Mouse (Mus musculus) adrenal gland, postnatal 14 days (tissue): ENCODE measurements at regions not wholly inside any gene's neighbourhood (a gene's known extent, or its start where the extent isn't known, plus 50 kb on each side); places are given as distances from the start of the nearest gene placed in this dataset.

Source experiments
- DNase-seq: peaks from one replicate; pipeline ENCODE4 v3.0.0; 2021; ENCODE audit warnings: mixed read lengths

GRCm38 (mm10) chr9:86961663-86962062 is 53.7 kb upstream of the Ripply2 start:
- peak; percentile 24 for DNase-seq

GRCm38 (mm10) chr9:86957076-86957475 is 58.3 kb upstream of the Ripply2 start:
- DNase-seq, result no peak

GRCm38 (mm10) chr9:86955720-86956119 is 59.6 kb upstream of the Ripply2 start:
- DNase-seq, result peak; percentile 8

- no peak for DNase-seq
These were observed 63.3 kb upstream of the Ripply2 start for GRCm38 (mm10) chr9:86951958-86952509.

- DNase-seq, result no peak
These were observed 65.5 kb upstream of the Ripply2 start for GRCm38 (mm10) chr9:86949885-86950284.

DNA sequence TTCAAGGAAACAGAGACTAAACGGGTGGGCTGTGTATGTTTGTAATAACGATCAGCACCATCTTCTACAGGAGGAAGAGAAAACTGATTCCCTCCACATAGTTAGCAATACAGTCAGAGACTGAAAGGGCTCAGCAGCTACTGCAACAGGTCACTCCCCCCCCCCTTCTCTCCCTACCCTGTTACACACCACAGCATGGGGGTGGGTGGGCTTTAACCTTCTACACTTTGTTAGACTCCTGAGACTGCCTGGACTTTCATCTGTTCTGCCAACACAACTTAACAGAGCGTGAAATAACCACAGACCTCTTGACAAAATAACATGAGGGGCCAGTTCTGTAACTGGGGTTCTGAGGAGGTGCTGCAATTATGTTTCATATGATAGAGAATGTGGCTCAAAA is 50.7 kb upstream of the Snap91 start:
- no peak for DNase-seq
